Mouse (Mus musculus): ENCODE measurements at regions not wholly inside any gene's neighbourhood (a gene's known extent, or its start where the extent isn't known, plus 50 kb on each side); places are given as distances from the start of the nearest gene placed in this dataset.

GRCm38 (mm10) chr9:17166331-17166730 is 665.2 kb upstream of the Fat3 start:
- WGBS: 74% methylated on average over 1 of the region's 1 CpGs
- H3K4me3 ChIP-seq (replicated peaks): no peak overlapping the region
- no peaks in the 10 kb centered on the region for H3K9me3 ChIP-seq
- H3K27me3 ChIP-seq: no peaks in the 10 kb centered on the region
- no peak for ATAC-seq (ENCODE audit: insufficient number of reproducible peaks, insufficient read depth, low FRiP score, low TSS enrichment, low read depth)
- H3K36me3 ChIP-seq: no peaks in the 10 kb centered on the region
- no peak overlapping the region for H3K4me2 ChIP-seq
- H3K9ac ChIP-seq (replicated peaks): no peak overlapping the region
- H3K4me1 ChIP-seq (replicated peaks): no peaks in the 10 kb centered on the region
- no peak overlapping the region for H3K27ac ChIP-seq

- no peak overlapping the region for H3K9ac ChIP-seq (replicated peaks)
- H3K27ac ChIP-seq: no peak overlapping the region
- no peak overlapping the region for H3K4me3 ChIP-seq (replicated peaks)
- H3K4me1 ChIP-seq (replicated peaks): peaks cover 6% of the 10 kb centered on the region; the same call in 1 of the 2 replicates
- H3K4me2 ChIP-seq: peak overlapping the region; percentile 8; the same call in 1 of the 2 replicates
- no peaks in the 10 kb centered on the region for H3K36me3 ChIP-seq
- peak; percentile 73 for ATAC-seq (ENCODE audit: insufficient number of reproducible peaks, insufficient read depth, low FRiP score, low TSS enrichment, low read depth)
- H3K9me3 ChIP-seq: no peaks in the 10 kb centered on the region
- H3K27me3 ChIP-seq: no peaks in the 10 kb centered on the region
- WGBS: 11% methylated on average over 5 of the region's 5 CpGs
Measured at GRCm38 (mm10) chr9:17158481-17159366, 657.6 kb upstream of the Fat3 start.

- no peaks in the 10 kb centered on the region for H3K27me3 ChIP-seq
- no peak for ATAC-seq (ENCODE audit: insufficient number of reproducible peaks, insufficient read depth, low FRiP score, low TSS enrichment, low read depth)
- WGBS: 79% methylated on average over 1 of the region's 1 CpGs
- H3K9me3 ChIP-seq: no peaks in the 10 kb centered on the region
- no peaks in the 10 kb centered on the region for H3K4me1 ChIP-seq (replicated peaks)
- no peaks in the 10 kb centered on the region for H3K36me3 ChIP-seq
- H3K4me2 ChIP-seq: no peak overlapping the region
- H3K9ac ChIP-seq (replicated peaks): no peak overlapping the region
- no peak overlapping the region for H3K4me3 ChIP-seq (replicated peaks)
- H3K27ac ChIP-seq: no peak overlapping the region
Measured at GRCm38 (mm10) chr9:17152369-17152768, 651.3 kb upstream of the Fat3 start.

GRCm38 (mm10) chr9:17149424-17149823 is 648.3 kb upstream of the Fat3 start:
- WGBS: 32% methylated on average over 2 of the region's 2 CpGs
- ATAC-seq (ENCODE audit: insufficient number of reproducible peaks, insufficient read depth, low FRiP score, low TSS enrichment, low read depth): no peak
- no peaks in the 10 kb centered on the region for H3K27me3 ChIP-seq
- no peaks in the 10 kb centered on the region for H3K36me3 ChIP-seq
- H3K27ac ChIP-seq: no peak overlapping the region
- H3K9me3 ChIP-seq: no peaks in the 10 kb centered on the region
- H3K9ac ChIP-seq (replicated peaks): no peak overlapping the region
- H3K4me2 ChIP-seq: no peak overlapping the region
- no peaks in the 10 kb centered on the region for H3K4me1 ChIP-seq (replicated peaks)
- no peak overlapping the region for H3K4me3 ChIP-seq (replicated peaks)
